Mouse (Mus musculus): Measurements from ENCODE around the gene Spaca4. TPM values are rescaled to one million over a fixed set of nuclear protein-coding genes. Genes with fewer than 3 reads are reported as not detected.
A peak's percentile ranks its signal among the peaks of the same experiment; 100 is the strongest.

The Spaca4 gene
- total and polyA plus RNA-seq, 3 experiments = not detected

- TF ChIP-seq MXI1 (IDR thresholded peaks at IDR 0.05; ENCODE audit: low read depth, low read length) (peak; percentile 87), POLR2A (IDR thresholded peaks at IDR 0.05; ENCODE audit: low read depth, low read length) (no peak), NELFE (IDR thresholded peaks at IDR 0.05; ENCODE audit: low read depth, low read length) (no peak), GABPA (IDR thresholded peaks at IDR 0.05; ENCODE audit: insufficient replicate concordance, low read depth, low read length) (no peak), NRF1 (IDR thresholded peaks at IDR 0.05; ENCODE audit: low read depth, low read length) (peak; percentile 31; the same call in 1 of the 2 replicates), SMC3 (IDR thresholded peaks at IDR 0.05; ENCODE audit: low read depth, low read length) (no peak), CTCF (conservative IDR thresholded peaks at IDR 0.05 in 1 of 2, IDR thresholded peaks at IDR 0.05 in 1 of 2; ENCODE audit: low read depth in 2 of 2, low read length in 2 of 2) (no peak), KAT2A (IDR thresholded peaks at IDR 0.05; ENCODE audit: insufficient replicate concordance, low read length) (no peak), E2F4 (IDR thresholded peaks at IDR 0.05; ENCODE audit: insufficient replicate concordance, low read depth, low read length) (0 out of 2 replicates have a peak, but pooled peaks have one; percentile 5), USF1 (IDR thresholded peaks at IDR 0.05; ENCODE audit: low read depth, low read length) (peak; percentile 76), ZMIZ1 (IDR thresholded peaks at IDR 0.05; ENCODE audit: low read depth, low read length) (no peak), RAD21 (IDR thresholded peaks at IDR 0.05; ENCODE audit: low read depth, low read length) (no peak), ETS1 (conservative IDR thresholded peaks at IDR 0.05; ENCODE audit: low read depth, low read length) (peak; percentile 3; the same call in 1 of the 2 replicates), CHD2 (IDR thresholded peaks at IDR 0.05; ENCODE audit: low read length) (peak; percentile 82), BHLHE40 (IDR thresholded peaks at IDR 0.05; ENCODE audit: low read depth, low read length) (peak; percentile 90), CHD1 (IDR thresholded peaks at IDR 0.05; ENCODE audit: low read depth, low read length) (no peak), PAX5 (IDR thresholded peaks at IDR 0.05; ENCODE audit: low read length) (no peak), POLR2AphosphoS2 (IDR thresholded peaks at IDR 0.05; ENCODE audit: low read depth, low read length) (no peak)
Measured at GRCm38 (mm10) chr7:45704730-45705442, 20.7 kb downstream of the Spaca4 start, which contains the start of gene Dbp (continued).

- TF ChIP-seq ZMIZ1 (IDR thresholded peaks at IDR 0.05; ENCODE audit: low read depth, low read length) (0 out of 2 replicates have a peak, but pooled peaks have one; percentile 73), JUN (IDR thresholded peaks at IDR 0.05; ENCODE audit: insufficient read depth, low read depth, low read length) (no peak), MAX (IDR thresholded peaks at IDR 0.05; ENCODE audit: low read length) (no peak), PAX5 (IDR thresholded peaks at IDR 0.05; ENCODE audit: low read length) (no peak), BHLHE40 (IDR thresholded peaks at IDR 0.05; ENCODE audit: low read depth, low read length) (0 out of 2 replicates have a peak, but pooled peaks have one; percentile 29), KAT2A (IDR thresholded peaks at IDR 0.05; ENCODE audit: insufficient replicate concordance, low read length) (0 out of 2 replicates have a peak, but pooled peaks have one; percentile 33), MAZ (IDR thresholded peaks at IDR 0.05; ENCODE audit: low read depth, low read length) (no peak), SIN3A (IDR thresholded peaks at IDR 0.05; ENCODE audit: low read length) (peak; percentile 87), TCF12 (IDR thresholded peaks at IDR 0.05; ENCODE audit: low read depth, low read length) (peak; percentile 67; the same call in 1 of the 2 replicates), NELFE (IDR thresholded peaks at IDR 0.05; ENCODE audit: low read depth, low read length) (peak; percentile 66; the same call in 1 of the 2 replicates), MXI1 (IDR thresholded peaks at IDR 0.05; ENCODE audit: low read depth, low read length) (peak; percentile 43; the same call in 1 of the 2 replicates), RCOR1 (conservative IDR thresholded peaks at IDR 0.05; ENCODE audit: low read depth, low read length) (0 out of 2 replicates have a peak, but pooled peaks have one; percentile 61), HCFC1 (IDR thresholded peaks at IDR 0.05; ENCODE audit: low read depth, low read length) (0 out of 2 replicates have a peak, but pooled peaks have one; percentile 15), POLR2A (IDR thresholded peaks at IDR 0.05; ENCODE audit: low read depth, low read length) (peak; percentile 80), TBP (conservative IDR thresholded peaks at IDR 0.05; ENCODE audit: low read depth, low read length) (0 out of 2 replicates have a peak, but pooled peaks have one; percentile 54), E2F4 (IDR thresholded peaks at IDR 0.05; ENCODE audit: insufficient replicate concordance, low read depth, low read length) (no peak), IRF4 (IDR thresholded peaks at IDR 0.05; ENCODE audit: low read depth, low read length) (0 out of 2 replicates have a peak, but pooled peaks have one; percentile 46), MYC (IDR thresholded peaks at IDR 0.05; ENCODE audit: low read depth, low read length) (peak; percentile 80; the same call in 1 of the 2 replicates), EP300 (IDR thresholded peaks at IDR 0.05; ENCODE audit: low read length) (no peak), POLR2AphosphoS2 (IDR thresholded peaks at IDR 0.05; ENCODE audit: low read depth, low read length) (0 out of 2 replicates have a peak, but pooled peaks have one; percentile 62), ETS1 (conservative IDR thresholded peaks at IDR 0.05; ENCODE audit: low read depth, low read length) (peak; percentile 30; the same call in 1 of the 2 replicates), MEF2A (IDR thresholded peaks at IDR 0.05; ENCODE audit: borderline replicate concordance, low read depth, low read length) (peak; percentile 49; the same call in 1 of the 2 replicates), CHD1 (IDR thresholded peaks at IDR 0.05; ENCODE audit: low read depth, low read length) (peak; percentile 99), ZKSCAN1 (IDR thresholded peaks at IDR 0.05; ENCODE audit: borderline replicate concordance, low read depth, low read length) (no peak), RAD21 (IDR thresholded peaks at IDR 0.05; ENCODE audit: low read depth, low read length) (no peak)
- no peaks in the 10 kb centered on the region for H3K79me2 ChIP-seq (replicated peaks; ENCODE audit: control insufficient read depth, extremely low read depth, insufficient read depth, poor library complexity, severe bottlenecking)
- H3K36me3 ChIP-seq (replicated peaks in 1 of 2; ENCODE audit: control insufficient read depth in 1 of 2, insufficient read depth in 1 of 2, low read length in 1 of 2) = peaks cover 0 to 4% of the 10 kb centered on the region in 2 experiments
- peak overlapping the region; percentile 66 for H3K27ac ChIP-seq (ENCODE audit: insufficient read depth, low read depth)
- H3K4me2 ChIP-seq (ENCODE audit: insufficient read depth, low read depth, poor library complexity, severe bottlenecking) = peak overlapping the region; percentile 91
- in situ Hi-C loops (cut with MboI; ENCODE audit: low pct_ligation_motif_present, low pct_unique_long_range_greater_than_20kb, low sequenced_read_pairs) = no loop called here
- dilution Hi-C loops (cut with MboI; ENCODE audit: extremely low pct_ligation_motif_present, extremely low pct_unique_long_range_greater_than_20kb, low sequenced_read_pairs) = no loop called here
- DNase-seq (ENCODE audit: extremely low read depth) = peak; percentile 88
- H3K4me1 ChIP-seq (ENCODE audit: control insufficient read depth in 1 of 2, insufficient read depth in 2 of 2) = peaks cover 3 to 61% of the 10 kb centered on the region in 2 experiments; a peak in 3 of 4 replicates
- H3K9me3 ChIP-seq (replicated peaks; ENCODE audit: low read length) = no peaks in the 10 kb centered on the region
- peak overlapping the region; percentile 44 to 55 (median 46) for H3K4me3 ChIP-seq (replicated peaks in 1 of 3; ENCODE audit: low read depth in 2 of 3, low read length in 2 of 3, poor library complexity in 1 of 3)
- no peaks in the 10 kb centered on the region for H3K27me3 ChIP-seq (replicated peaks)
- peak overlapping the region; percentile 58; the same call in 1 of the 2 replicates for H3K9ac ChIP-seq (ENCODE audit: insufficient read depth, low read depth)
Measured at GRCm38 (mm10) chr7:45704046-45704559, 21.5 kb downstream of the Spaca4 start.

Data from CH12.LX (cell line).